Mouse (Mus musculus): ENCODE data around the gene Ccnb2.

Gene Ccnb2

DNA sequence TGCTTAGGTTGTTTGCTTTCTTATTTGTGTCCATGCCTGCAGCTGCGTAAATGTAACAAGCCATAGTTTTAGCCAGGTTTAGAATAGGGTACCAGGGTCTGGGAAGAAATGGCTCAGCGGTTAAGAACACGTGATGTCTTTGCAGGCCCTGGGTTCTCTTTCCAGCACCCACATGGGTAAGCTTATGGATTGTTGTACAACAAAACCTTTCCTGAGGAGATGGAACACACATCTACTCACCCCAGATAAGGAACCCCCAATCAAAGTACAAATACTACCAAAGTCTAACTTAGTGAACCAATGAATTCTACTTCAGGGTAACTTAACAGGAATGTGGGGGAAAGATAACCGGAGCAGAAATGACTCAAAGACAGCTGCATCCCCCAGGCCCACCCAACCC, 36.9 kb downstream of the Ccnb2 start:
- DNase-seq (ENCODE audit: low spot score in 2 of 2): no peak

DNA sequence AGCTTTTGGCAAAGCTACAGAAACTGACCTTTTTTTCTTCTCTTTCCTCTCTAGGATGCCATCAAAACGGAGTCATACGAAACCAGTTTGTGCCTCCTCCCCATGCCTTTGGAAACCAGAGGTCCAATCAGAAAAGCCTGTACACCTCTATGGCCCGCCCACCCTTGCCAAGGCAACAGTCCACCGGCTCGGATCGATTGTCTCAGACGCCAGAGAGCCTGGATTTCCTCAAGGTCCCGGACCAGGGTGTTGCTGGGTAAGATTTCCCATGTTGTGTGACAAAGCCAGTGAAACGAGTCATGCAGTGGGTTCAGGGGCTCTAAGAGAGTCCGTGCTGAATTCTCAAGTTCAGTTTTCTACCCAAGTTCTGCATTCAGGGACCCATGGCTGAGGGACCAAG, 37.6 kb downstream of the Ccnb2 start:
- no peak for DNase-seq (ENCODE audit: low spot score in 2 of 2)

DNA sequence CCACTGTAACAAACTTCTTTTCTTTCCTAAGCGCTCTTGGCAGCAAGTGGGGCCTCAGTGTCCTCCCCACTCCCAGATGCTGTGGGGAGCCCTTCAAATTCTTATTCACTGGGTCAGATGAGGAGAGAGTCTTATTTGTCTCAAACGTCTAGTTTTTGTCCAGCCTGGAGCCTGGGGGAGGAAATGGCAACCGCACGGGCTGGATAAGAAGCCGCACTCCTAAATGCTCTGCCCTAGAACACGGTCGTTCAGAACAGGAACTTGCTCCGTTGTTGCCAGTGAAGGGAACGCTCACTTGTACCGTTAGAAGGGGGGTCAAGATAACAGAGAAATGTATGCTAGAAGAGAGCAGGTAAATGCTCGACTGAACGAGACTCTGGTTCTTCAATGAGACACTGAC, 39.3 kb downstream of the Ccnb2 start:
- DNase-seq (ENCODE audit: low spot score in 2 of 2): no peak

DNA sequence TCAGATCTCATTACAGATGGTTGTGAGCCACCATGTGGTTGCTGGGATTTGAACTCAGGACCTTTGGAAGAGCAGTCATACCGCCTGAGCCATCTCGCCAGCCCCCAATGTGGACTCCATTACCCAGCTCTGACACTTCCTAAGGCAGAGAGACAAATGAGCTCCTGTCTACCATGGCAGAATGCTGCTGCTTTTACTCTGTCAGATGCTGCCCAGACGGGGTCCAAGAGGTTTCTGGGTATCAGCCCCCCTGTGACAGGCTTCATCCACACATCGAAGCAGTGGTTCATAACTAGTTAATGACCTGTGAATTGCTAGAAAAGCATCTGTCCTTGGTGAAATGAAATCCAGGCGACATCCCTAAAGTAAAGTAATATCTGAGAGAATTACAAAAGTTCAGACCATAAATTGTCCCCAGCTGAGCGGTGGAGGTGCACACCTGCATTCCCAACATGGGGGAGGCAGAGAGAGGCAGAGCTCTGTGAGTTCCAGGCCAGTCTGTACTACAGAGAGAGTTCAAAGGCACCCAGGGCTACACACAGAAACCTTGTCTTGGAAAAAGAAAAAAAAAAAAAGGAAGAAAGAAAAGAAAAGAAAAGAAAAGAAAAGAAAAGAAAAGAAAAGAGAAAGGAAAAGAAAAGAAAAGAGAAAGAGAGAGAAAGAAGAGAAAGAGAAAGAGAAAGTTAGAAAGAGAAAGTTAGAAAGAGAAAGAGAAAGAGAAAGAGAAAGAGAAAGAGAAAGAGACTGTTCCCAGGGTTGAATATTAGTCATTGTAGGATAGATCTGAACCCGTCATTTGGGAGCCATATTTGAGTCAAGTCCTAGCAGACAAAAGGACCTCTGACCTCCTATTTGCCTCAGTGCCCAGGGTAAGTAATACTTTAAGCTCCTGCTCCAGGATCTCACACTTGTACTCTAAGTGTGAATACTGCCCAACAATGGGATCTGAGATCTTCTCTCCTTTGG, 41.6 kb downstream of the Ccnb2 start:
- DNase-seq (ENCODE audit: low spot score in 2 of 2): no peak

DNA sequence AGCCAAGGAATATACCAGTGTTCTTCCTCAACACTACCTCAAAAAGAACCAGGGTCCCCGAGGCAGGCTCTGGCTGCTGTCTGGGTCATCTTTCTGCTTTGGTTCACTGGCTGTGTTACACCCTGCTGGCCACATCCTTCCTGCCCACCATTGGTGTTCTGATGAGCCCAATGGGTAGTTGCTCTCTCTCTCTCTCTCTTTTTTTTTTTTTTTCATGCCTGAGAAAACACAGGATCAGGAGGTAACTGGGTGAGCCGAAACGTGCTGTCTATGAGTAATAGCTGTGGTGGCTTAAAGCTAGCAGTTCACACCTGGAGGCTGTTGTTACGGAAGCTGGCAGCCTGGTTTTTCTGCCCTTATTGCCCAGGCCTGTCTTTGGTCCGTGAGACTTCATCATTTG, 49.7 kb downstream of the Ccnb2 start:
- DNase-seq (ENCODE audit: low spot score in 2 of 2): no peak

DNA sequence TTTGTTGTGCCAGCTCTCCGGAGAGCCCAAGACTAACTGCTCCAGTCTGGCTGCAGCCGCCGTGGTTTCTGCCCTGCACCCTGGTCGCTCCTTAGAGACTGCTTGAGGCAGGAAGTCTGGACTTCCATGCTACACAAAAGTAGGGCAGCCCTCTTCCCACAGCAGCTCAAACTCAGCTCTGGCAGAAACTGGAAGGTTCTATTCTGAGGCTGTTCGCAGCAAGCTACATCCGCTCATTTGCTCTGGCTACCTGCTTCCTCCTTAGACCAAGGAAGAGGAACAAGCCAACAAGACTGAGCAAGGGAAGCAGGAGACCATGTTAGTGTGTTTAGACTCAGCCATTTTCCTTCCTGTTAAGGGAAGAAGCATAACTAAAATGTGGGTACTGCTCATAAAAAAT, 54.4 kb downstream of the Ccnb2 start:
- peak in 1 of 2 experiments; percentile 54 for DNase-seq (ENCODE audit: low spot score in 2 of 2)

DNA sequence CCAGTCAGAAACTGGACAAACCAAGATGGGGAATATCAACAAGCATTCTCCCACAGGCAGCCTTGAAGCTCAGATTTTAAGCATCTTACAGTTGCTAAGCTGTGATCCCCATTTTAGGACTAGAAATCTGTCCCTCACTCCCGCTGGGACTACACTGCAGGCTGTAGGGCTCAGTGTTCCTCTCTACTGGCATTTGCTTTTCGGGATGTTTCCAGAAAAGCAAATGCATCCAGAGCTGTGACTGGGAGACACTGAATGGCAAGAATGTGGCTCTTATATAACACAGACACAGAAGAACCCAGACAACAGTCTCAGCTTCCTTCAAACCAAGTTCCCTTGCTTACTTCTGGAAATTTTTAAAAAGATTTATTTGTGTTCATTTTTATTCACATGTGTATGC, 55.4 kb downstream of the Ccnb2 start:
- DNase-seq (ENCODE audit: low spot score in 2 of 2): no peak

DNA sequence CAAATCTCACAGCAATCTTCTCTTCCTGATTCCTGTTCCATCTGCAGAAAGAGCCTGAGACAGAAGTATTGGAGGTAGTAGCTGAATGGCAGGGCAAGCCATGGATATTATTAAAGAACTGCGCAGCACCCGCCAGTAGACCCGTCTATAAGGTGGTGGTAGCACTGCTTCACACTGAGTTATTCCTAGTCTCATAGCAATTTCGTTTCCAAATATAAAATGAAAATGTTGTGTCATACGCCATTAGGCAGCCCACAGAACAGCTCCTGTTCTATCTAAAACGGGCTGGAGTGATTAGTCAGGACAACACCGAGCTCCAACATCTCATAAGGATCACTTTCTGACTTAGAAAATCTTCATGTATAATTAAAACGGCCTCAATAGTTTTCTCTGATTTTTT, 56.6 kb downstream of the Ccnb2 start:
- peak; percentile 26 to 68 for DNase-seq (ENCODE audit: low spot score in 2 of 2)

DNA sequence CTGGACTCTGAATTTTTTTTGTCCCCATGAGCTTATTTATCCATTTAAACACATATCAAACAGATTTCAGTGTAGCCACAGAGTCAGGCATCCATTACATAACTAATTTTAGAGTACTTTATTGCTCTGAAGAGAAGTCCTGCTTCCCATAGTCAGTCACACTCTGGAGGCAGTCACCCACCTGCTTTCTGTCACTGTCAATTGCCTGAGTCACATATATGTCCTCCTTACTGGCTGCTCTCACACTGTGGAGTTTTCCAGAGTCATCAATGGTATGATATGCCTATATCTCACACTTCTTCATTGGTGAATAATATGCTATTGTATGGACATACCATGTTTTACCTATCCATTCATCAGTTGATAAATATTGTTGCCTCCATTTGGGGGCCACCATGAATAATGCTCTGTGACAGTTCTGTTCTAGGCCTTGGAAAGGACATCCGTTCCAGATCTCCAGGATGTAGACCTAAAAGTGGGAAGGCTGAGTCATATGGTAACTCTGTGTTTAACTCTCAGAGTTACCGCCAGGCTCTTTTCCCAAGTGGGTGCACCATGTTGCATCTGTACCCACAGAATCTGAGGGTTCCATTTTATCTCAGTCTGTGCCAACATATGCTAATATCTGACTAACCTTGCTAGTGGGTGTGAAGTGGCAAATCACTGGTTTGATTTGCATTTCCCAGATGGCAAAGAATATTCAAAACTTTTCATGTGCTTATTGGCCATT, 61.8 kb downstream of the Ccnb2 start:
- DNase-seq (ENCODE audit: low spot score in 2 of 2): peak in 1 of 2 experiments; percentile 28

All from right cerebral cortex, postnatal 36 days (tissue).